Mouse (Mus musculus): ENCODE results near the gene Gm20823.
"Not testable (repeated sequence)": the region's sequence is repeated elsewhere in the genome, so short reads cannot be mapped to it uniquely, and the experiment has no call there.

The Gm20823 gene

GRCm38 (mm10) chrY:62464745-62465144, at the start of gene Gm20823:
Gene Gm20823 (minus strand): TSS chrY:62464845.
- not testable (repeated sequence) for DNase-seq (ENCODE audit: extremely low spot score, low read depth, low spot score)

Data from hindlimb bud, embryonic 11.5 days (tissue).